Mouse (Mus musculus) C2C12 (cell line): Measurements from ENCODE around the gene Olfr1107.

Experiments
- CEBPB ChIP-seq: IDR thresholded peaks from one replicate; pipeline ENCODE4 v1.6.1; 2011; ENCODE audit warnings: low read depth, mild to moderate bottlenecking, control low read depth, moderate library complexity
- CTCF ChIP-seq: IDR thresholded peaks from one replicate; pipeline ENCODE4 v1.5.1; 2011; ENCODE audit not compliant: control insufficient read depth, insufficient read depth, insufficient read length
- MYOG ChIP-seq: IDR thresholded peaks from one replicate; pipeline ENCODE4 v1.6.1; 2011; ENCODE audit not compliant: control insufficient read depth, insufficient read length; ENCODE audit errors: extremely low read depth
- USF1 ChIP-seq: IDR thresholded peaks from one replicate; pipeline ENCODE4 v1.6.1; 2011; ENCODE audit warnings: low read depth, mild to moderate bottlenecking, control low read depth, moderate library complexity

DNA sequence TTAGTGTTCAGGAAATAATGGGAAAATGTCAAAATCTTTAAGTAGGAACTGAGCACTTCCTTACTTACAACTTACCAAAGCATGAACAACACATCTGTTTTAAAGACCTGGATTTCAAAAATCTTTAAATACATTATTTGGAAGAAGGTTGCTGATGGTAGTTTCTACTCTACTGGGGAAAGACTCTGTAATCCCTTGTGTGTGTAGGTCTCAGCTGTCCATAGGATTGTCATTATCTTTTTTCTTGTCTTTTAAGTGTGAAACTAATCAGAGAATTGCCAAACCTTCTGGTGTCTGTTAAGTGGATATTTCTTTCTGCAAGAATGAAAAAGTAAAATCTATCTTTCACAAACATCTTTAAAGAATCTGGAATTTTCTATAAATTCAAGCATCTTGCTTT, 38.9 kb upstream of the Olfr1107 start, which contains the start of gene Olfr259:
- TF ChIP-seq CTCF, result no peak
- TF ChIP-seq USF1, result no peak
- no peak for TF ChIP-seq CEBPB
- TF ChIP-seq MYOG, result no peak
